Mouse (Mus musculus): ENCODE measurements around the gene Uspl1. TPM values are rescaled to one million over a fixed set of nuclear protein-coding genes. Genes with fewer than 3 reads are reported as not detected.

Uspl1 gene
- polyA plus RNA-seq, 1 experiment from 2014 or later, result 41.1 TPM

DNA sequence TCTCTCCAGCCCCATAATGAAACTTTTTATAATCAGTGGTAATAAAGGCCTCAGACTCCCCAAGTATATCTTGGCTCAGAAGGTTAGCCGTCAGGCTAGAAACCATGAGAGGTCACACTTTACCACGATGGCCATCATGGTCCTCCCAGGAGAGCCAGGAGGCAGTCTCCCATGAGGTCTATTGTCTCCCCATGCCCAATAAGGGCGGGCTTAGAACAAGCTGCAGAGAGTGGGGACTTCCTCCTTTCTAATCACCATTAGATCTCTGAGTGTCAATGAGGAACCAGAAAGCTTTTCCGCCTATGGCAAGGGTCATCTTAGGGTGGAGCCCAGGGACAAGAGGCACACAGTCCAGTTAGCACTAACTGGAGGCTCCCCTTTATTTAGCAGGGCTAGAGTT, 37.2 kb downstream of the Uspl1 start:
- no peaks in the 10 kb centered on the region for H3K9me3 ChIP-seq (ENCODE audit: low read length)
- H3K27ac ChIP-seq (ENCODE audit: low read length), result no peak overlapping the region
- H3K4me1 ChIP-seq (ENCODE audit: insufficient read depth, low read length), result peaks cover 8% of the 10 kb centered on the region; the same call in 1 of the 2 replicates
- H3K27me3 ChIP-seq (ENCODE audit: insufficient read depth, low read length), result no peaks in the 10 kb centered on the region
- 93% methylated on average over 4 of the region's 4 CpGs for WGBS
- H3K4me3 ChIP-seq (ENCODE audit: low read length), result no peak overlapping the region
- ATAC-seq (ENCODE audit: low FRiP score, low TSS enrichment), result no peak
- H3K4me2 ChIP-seq (replicated peaks; ENCODE audit: low read depth, low read length), result no peak overlapping the region
- peaks cover 10% of the 10 kb centered on the region; the same call in 1 of the 2 replicates for H3K36me3 ChIP-seq (ENCODE audit: insufficient read depth, low read length)
- H3K9ac ChIP-seq (replicated peaks; ENCODE audit: low read length), result no peak overlapping the region

DNA sequence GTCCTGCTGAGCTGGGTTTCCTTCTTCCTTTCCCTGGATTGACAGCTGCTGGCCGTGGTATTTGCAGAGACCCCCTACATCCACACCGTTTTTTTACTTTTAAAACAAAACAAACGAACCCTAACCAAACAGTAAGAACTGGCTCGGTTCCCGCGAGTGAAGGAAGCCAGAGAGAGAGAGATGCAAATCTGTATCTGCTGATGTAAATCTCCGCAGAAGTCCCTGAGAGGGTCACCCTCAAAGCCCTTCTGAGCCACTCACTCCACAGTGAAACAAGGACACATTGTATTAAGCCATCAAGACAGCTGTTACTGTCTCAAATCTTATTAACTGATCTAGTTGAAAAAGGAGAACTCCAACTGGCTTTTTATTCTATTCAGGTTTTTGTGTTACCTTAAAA, 40.5 kb downstream of the Uspl1 start:
- Histone ChIP-seq H3K36me3 (ENCODE audit: insufficient read depth, low read length) (no peaks in the 10 kb centered on the region), H3K9ac (replicated peaks; ENCODE audit: low read length) (no peak overlapping the region), H3K4me2 (replicated peaks; ENCODE audit: low read depth, low read length) (no peak overlapping the region; the same call in 1 of the 2 replicates), H3K27me3 (ENCODE audit: insufficient read depth, low read length) (no peaks in the 10 kb centered on the region), H3K27ac (ENCODE audit: low read length) (no peak overlapping the region), H3K4me3 (ENCODE audit: low read length) (no peak overlapping the region), H3K4me1 (ENCODE audit: insufficient read depth, low read length) (peaks cover 8% of the 10 kb centered on the region; the same call in 1 of the 2 replicates), H3K9me3 (ENCODE audit: low read length) (no peaks in the 10 kb centered on the region)
- WGBS, result 14% methylated on average over 7 of the region's 7 CpGs
- no peak for ATAC-seq (ENCODE audit: low FRiP score, low TSS enrichment)

DNA sequence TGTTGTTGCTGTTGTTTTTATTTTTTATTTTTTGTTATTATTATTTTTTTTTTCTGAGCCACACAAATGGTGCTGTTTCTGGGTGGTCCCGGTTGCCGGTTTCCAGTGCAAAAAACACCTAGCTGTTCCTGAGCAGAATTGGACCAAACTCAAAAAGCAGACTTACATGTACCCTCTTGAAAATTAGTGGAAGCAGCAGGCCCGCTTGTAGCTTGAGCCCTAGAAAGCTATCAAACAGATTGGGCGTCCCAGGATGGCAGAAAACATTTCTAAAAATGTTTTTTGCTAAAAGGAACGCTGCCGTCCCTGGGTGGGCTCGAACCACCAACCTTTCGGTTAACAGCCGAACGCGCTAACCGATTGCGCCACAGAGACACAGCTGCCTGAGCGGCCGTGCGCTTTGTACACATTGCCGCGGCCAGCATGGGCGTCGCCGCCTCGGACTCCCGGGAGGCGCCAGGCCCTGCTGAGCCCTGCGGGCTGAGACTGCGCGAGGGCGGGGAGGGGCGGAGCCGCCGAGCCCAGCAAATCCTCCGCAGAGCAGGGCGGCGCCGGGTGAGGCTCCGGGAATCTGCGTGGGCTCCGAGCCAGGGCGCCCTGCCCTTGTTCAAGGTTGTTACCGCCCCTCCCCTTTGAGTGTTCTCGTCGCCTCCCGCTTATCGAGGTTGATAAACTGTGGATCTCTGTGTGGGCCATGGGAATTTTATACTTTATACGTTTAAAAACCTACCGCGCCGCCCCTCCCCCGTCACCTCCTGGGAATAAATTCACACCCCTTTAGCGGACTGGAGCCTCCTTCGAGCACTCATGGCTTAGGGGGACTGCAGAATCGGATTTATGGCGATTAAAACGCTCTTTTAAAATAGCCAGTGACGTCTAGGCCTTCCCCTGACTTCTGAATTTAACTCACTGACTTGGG, 44.8 kb downstream of the Uspl1 start:
- WGBS, result 2% methylated on average over 55 of the region's 55 CpGs
- ATAC-seq (ENCODE audit: low FRiP score, low TSS enrichment), result peak; percentile 100
- peaks cover 8% of the 10 kb centered on the region; the same call in 1 of the 2 replicates for H3K4me1 ChIP-seq (ENCODE audit: insufficient read depth, low read length)

DNA sequence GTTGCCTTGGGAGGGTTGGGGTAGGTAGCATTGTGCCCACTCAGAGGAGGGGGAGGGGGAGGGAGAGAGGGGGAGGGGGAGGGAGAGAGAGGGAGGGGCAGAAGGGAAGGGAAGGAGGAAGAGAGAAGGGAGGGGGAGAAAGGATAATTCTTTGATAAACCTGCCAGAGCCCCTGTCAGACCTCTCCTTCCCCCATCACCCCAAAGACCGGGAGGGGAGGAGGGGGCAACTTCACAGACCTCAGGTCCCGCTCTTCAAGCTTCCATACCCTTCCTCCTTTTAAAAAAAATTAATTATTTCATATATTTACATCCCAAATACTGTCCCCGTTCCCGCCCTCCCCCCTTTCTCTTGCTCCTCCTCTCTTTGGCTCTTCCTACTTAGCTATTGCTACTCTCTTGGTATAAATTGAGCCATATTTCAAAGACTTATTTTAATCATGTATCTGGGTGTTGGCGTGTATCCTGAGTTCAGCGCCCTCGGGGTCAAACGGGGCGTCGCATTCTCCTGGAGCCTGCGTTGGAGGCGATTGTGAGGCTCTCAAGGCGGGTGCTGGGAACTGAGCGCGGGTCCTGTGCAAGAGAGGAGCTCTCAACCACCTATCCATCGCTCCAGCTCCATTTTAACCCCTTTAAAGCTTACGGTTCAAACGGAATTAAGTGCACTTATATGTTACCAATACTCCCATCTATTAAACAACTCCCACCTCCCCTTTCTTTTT, 45.6 kb downstream of the Uspl1 start:
- Histone ChIP-seq H3K4me2 (replicated peaks; ENCODE audit: low read depth, low read length) (peak overlapping the region; percentile 57), H3K36me3 (ENCODE audit: insufficient read depth, low read length) (no peaks in the 10 kb centered on the region), H3K27ac (ENCODE audit: low read length) (peak overlapping the region; percentile 94), H3K27me3 (ENCODE audit: insufficient read depth, low read length) (no peaks in the 10 kb centered on the region), H3K4me1 (ENCODE audit: insufficient read depth, low read length) (peaks cover under 1% of the 10 kb centered on the region; the same call in 1 of the 2 replicates), H3K9me3 (ENCODE audit: low read length) (no peaks in the 10 kb centered on the region), H3K4me3 (ENCODE audit: low read length) (peak overlapping the region; percentile 61), H3K9ac (replicated peaks; ENCODE audit: low read length) (peak overlapping the region; percentile 75)
- WGBS, result 75% methylated on average over 18 of the region's 18 CpGs
- ATAC-seq (ENCODE audit: low FRiP score, low TSS enrichment), result no peak

More for the DNA sequence above, 44.8 kb downstream of the Uspl1 start:
- no peaks in the 10 kb centered on the region for H3K9me3 ChIP-seq (ENCODE audit: low read length)
- peak overlapping the region; percentile 75 for H3K9ac ChIP-seq (replicated peaks; ENCODE audit: low read length)
- H3K4me2 ChIP-seq (replicated peaks; ENCODE audit: low read depth, low read length), result peak overlapping the region; percentile 57
- H3K27ac ChIP-seq (ENCODE audit: low read length), result peak overlapping the region; percentile 94
- no peaks in the 10 kb centered on the region for H3K27me3 ChIP-seq (ENCODE audit: insufficient read depth, low read length)
- H3K36me3 ChIP-seq (ENCODE audit: insufficient read depth, low read length), result no peaks in the 10 kb centered on the region
- peak overlapping the region; percentile 61 for H3K4me3 ChIP-seq (ENCODE audit: low read length)

DNA sequence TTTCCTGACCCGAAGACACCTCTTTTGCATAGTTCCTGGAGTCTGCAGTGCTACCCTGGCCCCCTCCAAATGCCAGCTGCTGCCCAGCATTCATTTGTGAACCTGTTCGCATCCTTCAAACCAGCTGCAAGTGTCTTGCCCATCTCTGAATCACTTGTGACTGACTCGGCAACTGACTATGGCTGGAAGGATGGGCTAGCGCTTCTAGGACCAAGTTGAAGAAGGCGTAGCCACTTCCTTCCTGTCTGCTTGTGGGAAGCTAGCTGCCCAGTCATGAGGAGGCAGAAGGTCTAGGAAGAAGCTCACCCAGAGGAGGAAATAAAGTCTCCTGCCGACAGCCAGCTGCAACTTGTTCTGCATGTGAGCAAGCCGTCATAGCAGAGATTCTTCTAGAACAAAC, 50.9 kb downstream of the Uspl1 start:
- Histone ChIP-seq H3K36me3 (ENCODE audit: insufficient read depth, low read length) (no peaks in the 10 kb centered on the region), H3K9ac (replicated peaks; ENCODE audit: low read length) (no peak overlapping the region), H3K9me3 (ENCODE audit: low read length) (no peaks in the 10 kb centered on the region), H3K27me3 (ENCODE audit: insufficient read depth, low read length) (no peaks in the 10 kb centered on the region), H3K4me1 (ENCODE audit: insufficient read depth, low read length) (no peaks in the 10 kb centered on the region), H3K27ac (ENCODE audit: low read length) (no peak overlapping the region), H3K4me2 (replicated peaks; ENCODE audit: low read depth, low read length) (no peak overlapping the region), H3K4me3 (ENCODE audit: low read length) (no peak overlapping the region)
- WGBS, result 78% methylated on average over 7 of the region's 7 CpGs
- no peak for ATAC-seq (ENCODE audit: low FRiP score, low TSS enrichment)

DNA sequence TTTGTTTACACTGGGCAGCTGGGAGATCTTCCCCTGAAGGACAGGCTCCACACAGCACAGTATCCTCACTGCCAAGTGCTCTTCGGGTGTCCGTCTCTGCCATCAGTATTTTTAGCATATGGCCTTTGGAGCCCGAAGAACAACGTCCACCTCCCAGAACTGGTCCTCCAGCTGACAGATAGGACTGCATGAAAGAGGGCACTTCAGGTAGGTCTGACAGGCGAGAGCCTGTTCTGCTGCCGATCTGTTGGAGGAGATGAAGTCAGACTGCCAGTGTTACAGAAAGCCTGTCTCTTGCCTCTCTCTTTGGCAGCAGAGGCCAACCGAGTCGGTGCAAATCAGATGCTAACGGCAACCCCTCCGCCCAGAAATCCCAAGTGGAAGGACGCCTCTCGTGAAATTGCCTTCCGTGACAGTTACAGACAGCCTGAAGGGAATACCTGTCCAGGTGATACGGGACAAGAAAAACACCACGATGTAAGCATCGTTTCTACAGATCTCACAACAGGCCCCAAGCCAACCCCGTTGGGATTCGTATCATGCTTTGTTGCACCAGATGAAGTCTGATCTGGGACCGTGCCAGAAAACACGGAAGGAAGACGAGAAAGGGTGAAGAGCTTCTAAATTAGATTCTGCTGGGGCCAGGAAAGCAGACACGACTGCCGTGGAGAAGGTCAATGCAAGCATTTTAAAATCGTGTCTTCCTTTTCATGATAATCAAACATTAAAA, 53.2 kb downstream of the Uspl1 start:
- no peak overlapping the region for H3K4me3 ChIP-seq (ENCODE audit: low read length)
- no peaks in the 10 kb centered on the region for H3K27me3 ChIP-seq (ENCODE audit: insufficient read depth, low read length)
- H3K36me3 ChIP-seq (ENCODE audit: insufficient read depth, low read length), result no peaks in the 10 kb centered on the region
- no peaks in the 10 kb centered on the region for H3K4me1 ChIP-seq (ENCODE audit: insufficient read depth, low read length)
- 75% methylated on average over 24 of the region's 24 CpGs for WGBS
- H3K27ac ChIP-seq (ENCODE audit: low read length), result no peak overlapping the region
- no peak overlapping the region for H3K4me2 ChIP-seq (replicated peaks; ENCODE audit: low read depth, low read length)
- no peak for ATAC-seq (ENCODE audit: low FRiP score, low TSS enrichment)
- H3K9ac ChIP-seq (replicated peaks; ENCODE audit: low read length), result no peak overlapping the region
- peaks cover 10% of the 10 kb centered on the region; the same call in 1 of the 2 replicates for H3K9me3 ChIP-seq (ENCODE audit: low read length)

DNA sequence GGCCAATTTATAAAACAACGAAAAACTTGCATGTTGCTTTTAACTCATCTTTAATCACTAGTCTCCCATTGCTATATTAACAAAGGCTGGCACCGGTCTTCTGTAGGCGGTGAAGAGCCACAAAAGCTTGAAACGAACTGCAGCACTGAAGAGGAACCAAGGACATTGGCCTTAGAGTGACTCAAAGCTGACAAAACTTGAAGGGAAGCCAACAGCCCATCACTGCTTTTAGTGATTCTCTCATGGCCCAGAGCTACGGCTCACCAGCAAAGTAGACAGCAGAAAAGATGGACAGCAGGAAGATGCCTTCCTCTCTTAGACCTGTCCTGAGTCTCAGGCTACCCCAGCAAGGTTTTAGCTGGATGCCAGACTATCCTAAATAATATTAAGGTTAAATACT, 58.3 kb downstream of the Uspl1 start:
- Histone ChIP-seq H3K4me1 (ENCODE audit: insufficient read depth, low read length) (peaks cover 12% of the 10 kb centered on the region), H3K27ac (ENCODE audit: low read length) (no peak overlapping the region), H3K36me3 (ENCODE audit: insufficient read depth, low read length) (no peaks in the 10 kb centered on the region), H3K9ac (replicated peaks; ENCODE audit: low read length) (no peak overlapping the region), H3K9me3 (ENCODE audit: low read length) (peaks cover 10% of the 10 kb centered on the region; the same call in 1 of the 2 replicates), H3K4me2 (replicated peaks; ENCODE audit: low read depth, low read length) (no peak overlapping the region), H3K27me3 (ENCODE audit: insufficient read depth, low read length) (no peaks in the 10 kb centered on the region), H3K4me3 (ENCODE audit: low read length) (no peak overlapping the region)
- 93% methylated on average over 5 of the region's 5 CpGs for WGBS
- ATAC-seq (ENCODE audit: low FRiP score, low TSS enrichment), result no peak

DNA sequence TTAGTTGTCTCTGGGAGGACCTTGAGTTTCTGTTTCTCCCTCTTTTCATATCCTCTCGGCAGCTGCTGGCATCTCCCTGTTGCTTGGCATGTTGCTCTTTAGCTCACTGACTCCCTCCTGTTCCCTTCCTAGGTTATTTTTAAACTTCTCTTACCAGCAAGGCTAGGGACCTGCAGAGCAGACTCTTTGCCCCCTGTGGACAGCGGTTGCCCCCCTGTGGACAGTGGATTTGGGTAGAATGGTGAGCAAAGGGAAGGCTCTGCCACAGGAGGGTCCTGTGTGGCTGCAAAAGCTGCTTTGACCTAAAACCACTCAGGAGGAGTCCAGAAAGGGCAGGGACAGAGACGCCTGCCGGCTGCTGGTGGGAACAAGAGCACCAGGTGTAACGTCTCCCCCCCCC, 58.9 kb downstream of the Uspl1 start:
- Histone ChIP-seq H3K36me3 (ENCODE audit: insufficient read depth, low read length) (no peaks in the 10 kb centered on the region), H3K27ac (ENCODE audit: low read length) (no peak overlapping the region), H3K9me3 (ENCODE audit: low read length) (peaks cover 10% of the 10 kb centered on the region; the same call in 1 of the 2 replicates), H3K4me2 (replicated peaks; ENCODE audit: low read depth, low read length) (no peak overlapping the region), H3K4me1 (ENCODE audit: insufficient read depth, low read length) (peaks cover 14% of the 10 kb centered on the region), H3K9ac (replicated peaks; ENCODE audit: low read length) (no peak overlapping the region), H3K4me3 (ENCODE audit: low read length) (no peak overlapping the region), H3K27me3 (ENCODE audit: insufficient read depth, low read length) (no peaks in the 10 kb centered on the region)
- no peak for ATAC-seq (ENCODE audit: low FRiP score, low TSS enrichment)
- WGBS, result 31% methylated on average over 5 of the region's 5 CpGs

DNA sequence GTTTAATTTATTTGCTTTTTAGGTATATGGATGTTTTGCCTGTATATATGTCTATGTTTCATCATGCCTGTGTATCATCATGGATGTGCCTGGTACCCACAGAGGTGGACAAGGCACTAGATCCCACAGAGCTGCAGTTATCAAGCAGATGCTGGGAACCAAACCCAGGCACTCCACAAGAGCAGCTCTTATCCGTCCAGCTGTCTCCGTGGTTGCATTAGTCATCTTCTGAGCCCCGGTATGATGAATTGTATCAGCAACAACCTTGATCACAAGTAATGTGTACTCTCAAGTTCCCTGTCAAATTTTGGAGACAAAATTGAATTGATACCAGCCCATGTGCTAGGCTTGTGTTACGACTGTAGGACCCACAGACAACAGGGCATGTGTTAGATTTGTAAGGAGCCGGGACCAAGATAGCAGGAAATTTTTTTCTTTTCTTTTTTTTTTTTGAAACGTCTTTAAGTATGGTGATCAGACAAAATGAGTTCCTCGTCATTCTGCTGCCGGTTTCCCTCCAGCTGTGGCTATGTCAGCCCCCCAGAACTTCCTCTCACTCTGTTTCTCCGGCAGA, 61.3 kb downstream of the Uspl1 start:
- WGBS, result 50% methylated on average over 9 of the region's 9 CpGs
- Histone ChIP-seq H3K4me1 (ENCODE audit: insufficient read depth, low read length) (peaks cover 14% of the 10 kb centered on the region), H3K27ac (ENCODE audit: low read length) (peak overlapping the region; percentile 38; the same call in 1 of the 2 replicates), H3K9me3 (ENCODE audit: low read length) (peaks cover 10% of the 10 kb centered on the region; the same call in 1 of the 2 replicates), H3K36me3 (ENCODE audit: insufficient read depth, low read length) (no peaks in the 10 kb centered on the region), H3K9ac (replicated peaks; ENCODE audit: low read length) (peak overlapping the region; percentile 61), H3K4me3 (ENCODE audit: low read length) (peak overlapping the region; percentile 21; the same call in 1 of the 2 replicates), H3K4me2 (replicated peaks; ENCODE audit: low read depth, low read length) (peak overlapping the region; percentile 56), H3K27me3 (ENCODE audit: insufficient read depth, low read length) (no peaks in the 10 kb centered on the region)
- ATAC-seq (ENCODE audit: low FRiP score, low TSS enrichment), result no peak
